Mouse (Mus musculus): ENCODE data around the gene Lmo3. TPM values are rescaled to one million over a fixed set of nuclear protein-coding genes. Genes with fewer than 3 reads are reported as not detected.

Lmo3 gene
- total and polyA plus RNA-seq, 3 experiments, result not detected

GRCm38 (mm10) chr6:138582506-138583000, 785 bp upstream of the Lmo3 start:
- no peak overlapping the region for H3K9ac ChIP-seq (ENCODE audit: insufficient read depth, low read depth)
- no peak overlapping the region for H3K4me3 ChIP-seq (replicated peaks in 1 of 3; ENCODE audit: low read depth in 2 of 3, low read length in 2 of 3, poor library complexity in 1 of 3)
- in situ Hi-C loops (cut with MboI; ENCODE audit: low pct_ligation_motif_present, low pct_unique_long_range_greater_than_20kb, low sequenced_read_pairs), result no loop called here
- peaks cover 58% of the 10 kb centered on the region for H3K9me3 ChIP-seq (replicated peaks; ENCODE audit: low read length)
- no peak overlapping the region for H3K4me2 ChIP-seq (ENCODE audit: insufficient read depth, low read depth, poor library complexity, severe bottlenecking)
- DNase-seq (ENCODE audit: extremely low read depth), result no peak
- no peaks in the 10 kb centered on the region for H3K4me1 ChIP-seq (ENCODE audit: control insufficient read depth in 1 of 2, insufficient read depth in 2 of 2)
- no peak for TF ChIP-seq UBTF (IDR thresholded peaks at IDR 0.05; ENCODE audit: low read depth, low read length)
- no peak for TF ChIP-seq ZNF384 (IDR thresholded peaks at IDR 0.05; ENCODE audit: low read depth, low read length)
- H3K27ac ChIP-seq (ENCODE audit: insufficient read depth, low read depth), result no peak overlapping the region
- no peaks in the 10 kb centered on the region for H3K79me2 ChIP-seq (replicated peaks; ENCODE audit: control insufficient read depth, extremely low read depth, insufficient read depth, poor library complexity, severe bottlenecking)
- H3K27me3 ChIP-seq (replicated peaks), result no peaks in the 10 kb centered on the region
- dilution Hi-C loops (cut with MboI; ENCODE audit: extremely low pct_ligation_motif_present, extremely low pct_unique_long_range_greater_than_20kb, low sequenced_read_pairs), result no loop called here
- no peaks in the 10 kb centered on the region for H3K36me3 ChIP-seq (replicated peaks in 1 of 2; ENCODE audit: control insufficient read depth in 1 of 2, insufficient read depth in 1 of 2, low read length in 1 of 2)

GRCm38 (mm10) chr6:138580491-138581076, 1.2 kb downstream of the Lmo3 start:
- Histone ChIP-seq H3K9me3 (replicated peaks; ENCODE audit: low read length) (peaks cover 57% of the 10 kb centered on the region), H3K4me2 (ENCODE audit: insufficient read depth, low read depth, poor library complexity, severe bottlenecking) (no peak overlapping the region), H3K27me3 (replicated peaks) (no peaks in the 10 kb centered on the region), H3K27ac (ENCODE audit: insufficient read depth, low read depth) (no peak overlapping the region), H3K4me3 (replicated peaks in 1 of 3; ENCODE audit: low read depth in 2 of 3, low read length in 2 of 3, poor library complexity in 1 of 3) (no peak overlapping the region), H3K4me1 (ENCODE audit: control insufficient read depth in 1 of 2, insufficient read depth in 2 of 2) (no peaks in the 10 kb centered on the region), H3K9ac (ENCODE audit: insufficient read depth, low read depth) (no peak overlapping the region), H3K36me3 (replicated peaks in 1 of 2; ENCODE audit: control insufficient read depth in 1 of 2, insufficient read depth in 1 of 2, low read length in 1 of 2) (no peaks in the 10 kb centered on the region), H3K79me2 (replicated peaks; ENCODE audit: control insufficient read depth, extremely low read depth, insufficient read depth, poor library complexity, severe bottlenecking) (no peaks in the 10 kb centered on the region)
- no peak for DNase-seq (ENCODE audit: extremely low read depth)
- in situ Hi-C loops (cut with MboI; ENCODE audit: low pct_ligation_motif_present, low pct_unique_long_range_greater_than_20kb, low sequenced_read_pairs) (no loop called here), dilution Hi-C loops (cut with MboI; ENCODE audit: extremely low pct_ligation_motif_present, extremely low pct_unique_long_range_greater_than_20kb, low sequenced_read_pairs) (no loop called here)
- TF ChIP-seq CHD2 (IDR thresholded peaks at IDR 0.05; ENCODE audit: low read length), result no peak
- no peak for TF ChIP-seq POLR2A (IDR thresholded peaks at IDR 0.05; ENCODE audit: low read depth, low read length)
- TF ChIP-seq SMC3 (IDR thresholded peaks at IDR 0.05; ENCODE audit: low read depth, low read length), result no peak
- no peak for TF ChIP-seq JUN (IDR thresholded peaks at IDR 0.05; ENCODE audit: insufficient read depth, low read depth, low read length)
- no peak for TF ChIP-seq CTCF (conservative IDR thresholded peaks at IDR 0.05 in 1 of 2, IDR thresholded peaks at IDR 0.05 in 1 of 2; ENCODE audit: low read depth in 2 of 2, low read length in 2 of 2)
- no peak for TF ChIP-seq TCF12 (IDR thresholded peaks at IDR 0.05; ENCODE audit: low read depth, low read length)
- no peak for TF ChIP-seq UBTF (IDR thresholded peaks at IDR 0.05; ENCODE audit: low read depth, low read length)
- no peak for TF ChIP-seq GABPA (IDR thresholded peaks at IDR 0.05; ENCODE audit: insufficient replicate concordance, low read depth, low read length)
- no peak for TF ChIP-seq IRF4 (IDR thresholded peaks at IDR 0.05; ENCODE audit: low read depth, low read length)
- no peak for TF ChIP-seq SIN3A (IDR thresholded peaks at IDR 0.05; ENCODE audit: low read length)
- TF ChIP-seq ZNF384 (IDR thresholded peaks at IDR 0.05; ENCODE audit: low read depth, low read length), result no peak

- no peak overlapping the region for H3K4me3 ChIP-seq (replicated peaks in 1 of 3; ENCODE audit: low read depth in 2 of 3, low read length in 2 of 3, poor library complexity in 1 of 3)
- no peaks in the 10 kb centered on the region for H3K79me2 ChIP-seq (replicated peaks; ENCODE audit: control insufficient read depth, extremely low read depth, insufficient read depth, poor library complexity, severe bottlenecking)
- peaks cover 33% of the 10 kb centered on the region for H3K9me3 ChIP-seq (replicated peaks; ENCODE audit: low read length)
- H3K4me1 ChIP-seq (ENCODE audit: control insufficient read depth in 1 of 2, insufficient read depth in 2 of 2), result no peaks in the 10 kb centered on the region
- no peaks in the 10 kb centered on the region for H3K27me3 ChIP-seq (replicated peaks)
- no peak overlapping the region for H3K9ac ChIP-seq (ENCODE audit: insufficient read depth, low read depth)
- H3K27ac ChIP-seq (ENCODE audit: insufficient read depth, low read depth), result no peak overlapping the region
- dilution Hi-C loops (cut with MboI; ENCODE audit: extremely low pct_ligation_motif_present, extremely low pct_unique_long_range_greater_than_20kb, low sequenced_read_pairs) (no loop called here), in situ Hi-C loops (cut with MboI; ENCODE audit: low pct_ligation_motif_present, low pct_unique_long_range_greater_than_20kb, low sequenced_read_pairs) (no loop called here)
- no peak overlapping the region for H3K4me2 ChIP-seq (ENCODE audit: insufficient read depth, low read depth, poor library complexity, severe bottlenecking)
- H3K36me3 ChIP-seq (replicated peaks in 1 of 2; ENCODE audit: control insufficient read depth in 1 of 2, insufficient read depth in 1 of 2, low read length in 1 of 2), result no peaks in the 10 kb centered on the region
- TF ChIP-seq CHD2 (IDR thresholded peaks at IDR 0.05; ENCODE audit: low read length), result no peak
- DNase-seq (ENCODE audit: extremely low read depth), result no peak
Observed at GRCm38 (mm10) chr6:138563416-138563815, 18.4 kb downstream of the Lmo3 start.
